Mouse (Mus musculus) MEL-GATA-1-ER (cell line): Measurements from ENCODE around the gene Rap2c.

Source experiments
- DNase-seq: peaks from one replicate; pipeline ENCODE4 v3.0.0-alpha.2; 2012; ENCODE audit warnings: low read depth; ENCODE audit errors: extremely low read depth

Gene Rap2c

GRCm38 (mm10) chrX:50969907-50970306 lies 47.9 kb downstream of the Rap2c start:
- no peak for DNase-seq

GRCm38 (mm10) chrX:50968157-50968932 lies 49.5 kb downstream of the Rap2c start:
- no peak for DNase-seq

- DNase-seq: no peak
Measured at GRCm38 (mm10) chrX:50965157-50965556, 52.7 kb downstream of the Rap2c start.

GRCm38 (mm10) chrX:50962955-50963354 lies 54.9 kb downstream of the Rap2c start:
- no peak for DNase-seq
